Comparison of ENCODE assay signal across 13 mouse cellular contexts in the genomic region with DNA sequence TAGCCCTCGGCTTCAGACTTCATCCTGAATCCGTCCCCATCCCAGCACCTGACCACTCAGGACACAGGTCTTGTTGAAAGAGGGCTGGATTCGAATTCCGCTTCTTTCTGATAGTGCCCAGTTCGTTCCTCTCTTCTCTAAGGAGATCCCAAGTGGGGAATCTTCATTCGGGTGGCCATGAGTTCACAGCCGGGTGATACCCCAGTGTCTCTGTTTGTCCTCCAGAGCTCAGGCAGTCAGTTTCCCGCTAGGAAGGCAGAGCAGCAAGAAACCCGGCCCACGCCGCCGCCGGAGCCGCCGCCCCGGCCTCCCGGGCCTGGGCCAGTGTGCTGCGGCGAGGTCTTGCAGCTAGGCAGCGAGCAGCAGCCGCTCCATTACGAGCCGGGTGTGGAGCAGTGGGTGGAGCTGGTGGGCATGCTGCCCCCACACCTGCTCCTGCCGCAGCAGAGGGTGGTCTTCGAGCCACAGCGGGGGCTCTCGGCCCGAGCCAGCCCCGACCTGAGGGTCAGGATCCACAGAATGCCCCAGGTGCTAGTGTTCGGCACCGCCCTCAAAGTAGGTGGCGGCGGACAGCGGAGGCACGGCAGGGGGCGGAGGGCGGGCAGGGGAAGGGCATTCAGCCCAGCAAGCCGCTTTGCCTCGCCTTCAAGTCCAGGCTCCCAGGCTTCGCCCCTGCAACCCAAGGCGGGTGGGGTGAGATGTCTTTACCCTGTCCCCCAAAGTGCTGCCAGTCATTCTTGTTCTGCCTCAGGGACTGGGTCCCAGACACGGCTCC. TPM values are rescaled to one million over a fixed set of nuclear protein-coding genes. Genes with fewer than 3 reads are reported as not detected.
A peak's percentile ranks its signal among the peaks of the same experiment; 100 is the strongest.
DNase-seq lines count a peak whose midpoint lies in the region; ATAC-seq and TF ChIP-seq lines count a peak whose summit lies in the region.
"Had no signal": no experiment of that assay in that cellular context is flagged by ENCODE, and none has a peak within 500 bp of the region (broad histone marks: within the 10 kb centered on the region; RNA-seq: fewer than 3 reads in every experiment).

No protein-coding gene starts in this region.

- no peak overlapping the region for H3K27ac ChIP-seq in heart, embryonic 13.5 days (replicated peaks)
- no peak overlapping the region; the same call in 1 of the 2 replicates for H3K27ac ChIP-seq in ES-E14 (ENCODE audit: insufficient read depth, low read depth, low read length, poor library complexity, severe bottlenecking)
- H3K27ac ChIP-seq in hindbrain, embryonic 10.5 days = peak overlapping the region; percentile 46; the same call in 1 of the 2 replicates
- H3K27ac ChIP-seq in limb, embryonic 13.5 days = no peak overlapping the region

- 0 out of 2 replicates have a peak overlapping the region, but pooled peaks have one; percentile 37 for H3K9ac ChIP-seq in heart, embryonic 13.5 days
- no peak overlapping the region for H3K9ac ChIP-seq in ES-E14 (ENCODE audit: insufficient read depth, low read depth, low read length, poor library complexity, severe bottlenecking)
- H3K9ac ChIP-seq in limb, embryonic 13.5 days = peak overlapping the region; percentile 45; the same call in 1 of the 2 replicates

- H3K4me2 ChIP-seq in heart, embryonic 13.5 days = peak overlapping the region; percentile 47
- H3K4me2 ChIP-seq in limb, embryonic 13.5 days (replicated peaks) = peak overlapping the region; percentile 38

- no peak for ATAC-seq in heart, embryonic 13.5 days (ENCODE audit: extremely low read depth, insufficient number of reproducible peaks, low FRiP score, low TSS enrichment)
- no peak for ATAC-seq in limb, embryonic 13.5 days (ENCODE audit: low FRiP score, low read depth)

- 50% methylated on average over 42 of the region's 42 CpGs for WGBS in heart, embryonic 13.5 days
- 29% methylated on average over 42 of the region's 42 CpGs for WGBS in hindbrain, embryonic 10.5 days
- 42% methylated on average over 42 of the region's 42 CpGs for WGBS in limb, embryonic 13.5 days

- no peaks in the 10 kb centered on the region for H3K9me3 ChIP-seq in heart, embryonic 13.5 days
- no peaks in the 10 kb centered on the region for H3K9me3 ChIP-seq in ES-E14 (ENCODE audit: control insufficient read depth, insufficient read depth, low read depth, low read length)
- no peaks in the 10 kb centered on the region for H3K9me3 ChIP-seq in hindbrain, embryonic 10.5 days
- no peaks in the 10 kb centered on the region for H3K9me3 ChIP-seq in limb, embryonic 13.5 days

- peaks cover 97% of the 10 kb centered on the region for H3K36me3 ChIP-seq in heart, embryonic 13.5 days
- peaks cover 20% of the 10 kb centered on the region; the same call in 1 of the 2 replicates for H3K36me3 ChIP-seq in ES-E14 (ENCODE audit: control insufficient read depth, insufficient read depth, low read length, poor library complexity, severe bottlenecking)
- H3K36me3 ChIP-seq in hindbrain, embryonic 10.5 days = peaks cover 98% of the 10 kb centered on the region
- H3K36me3 ChIP-seq in limb, embryonic 13.5 days = peaks cover 97% of the 10 kb centered on the region

- H3K4me1 ChIP-seq in heart, embryonic 13.5 days = no peaks in the 10 kb centered on the region
- peaks cover 0 to 12% of the 10 kb centered on the region in 2 experiments; a peak in 2 of 4 replicates for H3K4me1 ChIP-seq in ES-E14 (ENCODE audit: control insufficient read depth in 2 of 2, insufficient read depth in 2 of 2, low read length in 2 of 2, poor library complexity in 1 of 2)
- peaks cover 23% of the 10 kb centered on the region for H3K4me1 ChIP-seq in hindbrain, embryonic 10.5 days (replicated peaks)
- peaks cover 11% of the 10 kb centered on the region for H3K4me1 ChIP-seq in limb, embryonic 13.5 days

- in situ Hi-C loops in ES-E14 (cut with MboI; ENCODE audit: low sequenced_read_pairs in 2 of 2, unreplicated experiment in 2 of 2) = no loop called here

- H3K4me3 ChIP-seq in heart, embryonic 13.5 days = no peak overlapping the region
- peak overlapping the region; percentile 50 to 53 for H3K4me3 ChIP-seq in ES-E14 (ENCODE audit: insufficient read depth in 1 of 2, low read depth in 1 of 2, low read length in 2 of 2, poor library complexity in 1 of 2, severe bottlenecking in 1 of 2)
- H3K4me3 ChIP-seq in hindbrain, embryonic 10.5 days = peak overlapping the region; percentile 22
- H3K4me3 ChIP-seq in limb, embryonic 13.5 days = no peak overlapping the region

- H3K27me3 ChIP-seq in heart, embryonic 13.5 days (replicated peaks) = no peaks in the 10 kb centered on the region
- H3K27me3 ChIP-seq in hindbrain, embryonic 10.5 days (ENCODE audit: insufficient read depth, poor library complexity, severe bottlenecking) = peaks cover 10% of the 10 kb centered on the region; the same call in 1 of the 2 replicates
- no peaks in the 10 kb centered on the region for H3K27me3 ChIP-seq in limb, embryonic 13.5 days
- H3K27me3 ChIP-seq: CH12.LX had no signal

- DNase-seq in heart, adult 9 months (ENCODE audit: low spot score in 2 of 2) = no peak
- DNase-seq in ES-E14 (ENCODE audit: low read depth, low spot score) = no peak
- DNase-seq in hindbrain, embryonic 10.5 days (ENCODE audit: low spot score) = peak; percentile 25
- DNase-seq in ovary, postnatal 14 days (ENCODE audit: low spot score) = no peak
- DNase-seq in adrenal gland, postnatal 36 days = no peak
- DNase-seq in lung, adult 18-20 months = no peak

TF ChIP-seq in ES-E14, 5 proteins besides CTCF, POLR2A, EP300 and RAD21:
- TF ChIP-seq HCFC1 (IDR thresholded peaks at IDR 0.05; ENCODE audit: borderline replicate concordance, insufficient read depth, low read length) (no peak), CHD2 (IDR thresholded peaks at IDR 0.05; ENCODE audit: low read depth, low read length) (no peak), ZC3H11A (IDR thresholded peaks at IDR 0.05; ENCODE audit: borderline replicate concordance, low read depth, low read length) (no peak), MAFK (IDR thresholded peaks at IDR 0.05; ENCODE audit: insufficient read depth, low read depth, low read length) (no peak), ZNF384 (IDR thresholded peaks at IDR 0.05; ENCODE audit: low read depth, low read length) (no peak)

RNA-seq across cellular contexts. Expression of a gene that starts 17.9 kb away (rescaled TPM):
- polyA plus RNA-seq in heart, embryonic 13.5 days (2015; fragmentation: Nextera tagmentation; extraction: Ambion mirVana) = 5.7 and 5.8 TPM in 2 replicates
- 16.2 and 22.3 TPM in 2 replicates for total RNA-seq in ES-E14 (2012; rRNA removed)
- polyA plus RNA-seq in hindbrain, embryonic 10.5 days (2016; fragmentation: Nextera tagmentation; extraction: Ambion mirVana) = 8.5 and 9.2 TPM in 2 replicates
- polyA plus RNA-seq in limb, embryonic 13.5 days (2015; fragmentation: Nextera tagmentation; extraction: Ambion mirVana) = 9.5 and 10.1 TPM in 2 replicates
- 10 to 100 TPM; 13.2 to 19.9 TPM for total RNA-seq in adrenal gland, postnatal 36 days (2021)

RNA-seq across cellular contexts. Expression of a gene that starts 19.6 kb away (rescaled TPM):
- 0.86 and 0.93 TPM in 2 replicates for polyA plus RNA-seq in heart, embryonic 13.5 days (2015; fragmentation: Nextera tagmentation; extraction: Ambion mirVana)
- 1.5 and 1.7 TPM in 2 replicates for total RNA-seq in ES-E14 (2012; rRNA removed)
- 1.5 and 1.8 TPM in 2 replicates for polyA plus RNA-seq in hindbrain, embryonic 10.5 days (2016; fragmentation: Nextera tagmentation; extraction: Ambion mirVana)
- polyA plus RNA-seq in limb, embryonic 13.5 days (2015; fragmentation: Nextera tagmentation; extraction: Ambion mirVana) = 1.5 and 1.6 TPM in 2 replicates
- total RNA-seq in adrenal gland, postnatal 36 days (2021) = 1 to 10 TPM; 3.1 to 3.2 TPM

RNA-seq across cellular contexts. Expression of a gene that starts 20.0 kb away (rescaled TPM):
- polyA plus RNA-seq in heart, embryonic 13.5 days (2015; fragmentation: Nextera tagmentation; extraction: Ambion mirVana) = 7.6 TPM in 2 replicates
- total RNA-seq in ES-E14 (2012; rRNA removed) = 53.5 and 62.0 TPM in 2 replicates
- 16.7 and 19.2 TPM in 2 replicates for polyA plus RNA-seq in hindbrain, embryonic 10.5 days (2016; fragmentation: Nextera tagmentation; extraction: Ambion mirVana)
- 12.4 and 13.3 TPM in 2 replicates for polyA plus RNA-seq in limb, embryonic 13.5 days (2015; fragmentation: Nextera tagmentation; extraction: Ambion mirVana)
- 10 to 100 TPM; 16.7 to 19.4 TPM for total RNA-seq in adrenal gland, postnatal 36 days (2021)

RNA-seq across cellular contexts. Expression of a gene that starts 39.7 kb away (rescaled TPM):
- 0.25 TPM in 1 of 2 replicates, not detected in the other for polyA plus RNA-seq in heart, embryonic 13.5 days (2015; fragmentation: Nextera tagmentation; extraction: Ambion mirVana)
- 7.3 and 26.6 TPM in 2 replicates for total RNA-seq in ES-E14 (2012; rRNA removed)
- 0.69 TPM in 1 of 2 replicates, not detected in the other for polyA plus RNA-seq in hindbrain, embryonic 10.5 days (2016; fragmentation: Nextera tagmentation; extraction: Ambion mirVana)
- polyA plus RNA-seq in limb, embryonic 13.5 days (2015; fragmentation: Nextera tagmentation; extraction: Ambion mirVana) = not detected in 2 replicates
- not detected for total RNA-seq in adrenal gland, postnatal 36 days (2021)
- total RNA-seq: adrenal gland, postnatal 4 days; CH12.LX; common myeloid progenitor, adult 5-6 weeks; granulocyte monocyte progenitor cell, adult 5-6 weeks; layer of hippocampus, postnatal 14 days had no signal

RNA-seq across cellular contexts. Expression of a gene that starts 41.3 kb away (rescaled TPM):
- 0.06 and 0.12 TPM in 2 replicates for polyA plus RNA-seq in heart, embryonic 13.5 days (2015; fragmentation: Nextera tagmentation; extraction: Ambion mirVana)
- total RNA-seq in ES-E14 (2012; rRNA removed) = 1.5 and 2.0 TPM in 2 replicates
- polyA plus RNA-seq in hindbrain, embryonic 10.5 days (2016; fragmentation: Nextera tagmentation; extraction: Ambion mirVana) = 0.13 TPM in 1 of 2 replicates, not detected in the other
- polyA plus RNA-seq in limb, embryonic 13.5 days (2015; fragmentation: Nextera tagmentation; extraction: Ambion mirVana) = 1.9 and 2.2 TPM in 2 replicates
- total RNA-seq in adrenal gland, postnatal 36 days (2021) = under 1 TPM; 0.13 to 0.46 TPM
- total RNA-seq: common myeloid progenitor, adult 5-6 weeks; layer of hippocampus, postnatal 14 days had no signal

Comparison
In these comparisons a context has a peak if more than half of its experiments do, and no peak if none do; other contexts are left out.
1. H3K4me3 ChIP-seq: peak in ES-E14 (2 of 2) and hindbrain, embryonic 10.5 days (single experiment); none in heart, embryonic 13.5 days (single experiment) and limb, embryonic 13.5 days (single experiment).